Mouse (Mus musculus) hindbrain, embryonic 16.5 days (tissue): ENCODE results near the gene Smyd4. TPM values are rescaled to one million over a fixed set of nuclear protein-coding genes. Genes with fewer than 3 reads are reported as not detected.

Experiments used
- ATAC-seq: fragments of 200-750 bp; cut with Nextera tagmentation; 2 replicates; pipeline ENCODE4 v1.8.0; 2017; ENCODE audit warnings: moderate TSS enrichment, moderate library complexity
- H3K27ac ChIP-seq: fragments of 300-500 bp; sonication (generic); 2 replicates; pipeline ENCODE4 v1.5.1; 2014; ENCODE audit warnings: low read depth, mild to moderate bottlenecking, control low read depth, low read length, moderate library complexity
- H3K27me3 ChIP-seq: fragments of 300-500 bp; sonication (generic); replicated peaks from 2 replicates; pipeline ENCODE4 v1.6.1; 2014; ENCODE audit warnings: low read length; ENCODE audit not compliant: control insufficient read depth, insufficient read depth
- H3K36me3 ChIP-seq: fragments of 300-500 bp; sonication (generic); 2 replicates; pipeline ENCODE4 v1.6.1; 2014; ENCODE audit warnings: mild to moderate bottlenecking, low read length, moderate library complexity, mixed read lengths; ENCODE audit not compliant: control insufficient read depth, insufficient read depth
- H3K4me1 ChIP-seq: fragments of 300-500 bp; sonication (generic); 2 replicates; pipeline ENCODE4 v1.6.1; 2014; ENCODE audit warnings: low read depth, low read length; ENCODE audit not compliant: control insufficient read depth, insufficient read depth
- H3K4me2 ChIP-seq: fragments of 300-500 bp; sonication (generic); 2 replicates; pipeline ENCODE4 v1.6.1; 2014; ENCODE audit warnings: mild to moderate bottlenecking, low read length, control low read depth, moderate library complexity
- H3K4me3 ChIP-seq: fragments of 300-500 bp; sonication (generic); 2 replicates; pipeline ENCODE4 v1.5.1; 2014; ENCODE audit warnings: mild to moderate bottlenecking, low read length, control low read depth, moderate library complexity
- H3K9ac ChIP-seq: fragments of 300-500 bp; sonication (generic); 2 replicates; pipeline ENCODE4 v1.6.1; 2014; ENCODE audit warnings: low read depth, mild to moderate bottlenecking, control low read depth, low read length, moderate library complexity
- H3K9me3 ChIP-seq: fragments of 300-500 bp; sonication (generic); 2 replicates; pipeline ENCODE4 v1.6.1; 2014; ENCODE audit warnings: mild to moderate bottlenecking, low read length, moderate library complexity; ENCODE audit not compliant: control insufficient read depth
- WGBS: fragments of 180-500 bp; shearing (Covaris S2); extraction: QIAGEN DNeasy Blood & Tissue Kit; methylation state at CpG from one replicate; pipeline ENCODE4 v1.1.7; 2014; 5-methylcytosine and 5-hydroxymethylcytosine counted together
- polyA plus RNA-seq: library from polyadenylated mRNA; unstranded; fragments of >200 nt; fragmentation: Nextera tagmentation; extraction: Ambion mirVana; gene quantifications from 2 replicates; pipeline ENCODE4 v1.2.1, GENCODE M21; 2015

The Smyd4 gene
- polyA plus RNA-seq, 1 experiment from 2014 or later = 18.8 TPM

DNA sequence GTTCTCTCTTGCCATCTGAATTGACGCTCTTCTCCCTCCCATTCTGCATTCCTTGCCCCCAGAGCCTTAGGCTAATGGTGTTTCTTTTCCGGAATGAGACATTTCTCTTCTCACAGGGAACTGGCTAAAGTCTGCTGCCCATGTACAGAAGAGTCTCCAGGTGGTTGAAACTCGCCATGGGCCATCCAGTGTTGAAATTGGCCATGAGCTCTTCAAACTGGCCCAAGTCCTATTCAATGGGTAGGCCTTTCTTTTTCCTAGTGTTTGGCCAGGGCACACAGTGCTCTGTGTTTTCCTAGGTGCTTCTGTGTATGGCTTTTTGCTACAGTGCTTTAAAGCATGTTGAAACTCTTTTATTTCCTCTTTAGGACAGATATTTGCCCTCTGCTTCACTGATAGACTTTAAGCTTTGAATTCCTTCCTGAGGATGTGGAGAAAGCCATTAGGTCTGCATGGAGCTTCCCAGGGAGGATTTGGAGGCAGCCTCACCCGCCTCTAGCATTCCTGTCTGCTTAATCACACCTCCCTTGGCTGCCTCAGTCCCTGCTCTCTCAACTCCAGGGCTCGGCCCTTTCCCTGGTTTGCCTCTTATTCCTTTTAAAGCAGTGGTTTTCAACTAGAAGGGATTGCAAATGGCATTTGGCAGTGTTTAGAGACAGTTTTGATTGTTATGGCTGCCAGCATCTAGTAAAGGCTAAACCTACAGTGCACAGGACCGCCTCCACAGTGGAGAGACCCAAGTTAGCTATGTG, 55.2 kb downstream of the Smyd4 start:
- Histone ChIP-seq H3K4me2 (no peak overlapping the region), H3K27me3 (no peaks in the 10 kb centered on the region), H3K9me3 (no peaks in the 10 kb centered on the region), H3K4me3 (no peak overlapping the region), H3K4me1 (no peaks in the 10 kb centered on the region), H3K9ac (no peak overlapping the region), H3K27ac (no peak overlapping the region), H3K36me3 (no peaks in the 10 kb centered on the region)
- ATAC-seq = no peak
- WGBS = 80% methylated on average over 6 of the region's 6 CpGs

- H3K9me3 ChIP-seq = no peaks in the 10 kb centered on the region
- H3K36me3 ChIP-seq = no peaks in the 10 kb centered on the region
- no peaks in the 10 kb centered on the region for H3K27me3 ChIP-seq
- WGBS = 94% methylated on average over 6 of the region's 6 CpGs
- H3K4me3 ChIP-seq = no peak overlapping the region
- no peak overlapping the region for H3K9ac ChIP-seq
- no peak for ATAC-seq
- no peak overlapping the region for H3K4me2 ChIP-seq
- H3K4me1 ChIP-seq = no peaks in the 10 kb centered on the region
- no peak overlapping the region for H3K27ac ChIP-seq
Observed at GRCm38 (mm10) chr11:75404801-75405200, 56.6 kb downstream of the Smyd4 start.

DNA sequence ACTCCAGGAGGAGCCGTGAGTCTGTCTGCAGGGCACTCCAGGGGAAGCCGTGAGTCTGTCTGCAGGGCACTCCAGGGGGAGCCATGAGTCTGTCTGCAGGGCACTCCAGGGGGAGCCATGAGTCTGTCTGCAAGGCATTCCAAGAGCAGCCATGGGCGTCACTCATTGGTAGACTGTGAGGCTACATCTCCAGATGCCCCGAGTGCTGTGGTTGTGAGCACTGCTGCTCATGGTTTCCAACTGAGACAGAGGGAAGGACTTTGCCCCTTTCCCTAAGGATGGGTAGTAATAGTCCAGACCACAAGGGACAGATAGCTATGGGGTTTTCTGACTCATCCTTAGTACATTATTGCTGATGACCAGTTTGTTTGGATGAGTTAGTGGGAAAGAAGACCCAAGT, 57.9 kb downstream of the Smyd4 start:
- no peak overlapping the region for H3K4me3 ChIP-seq
- no peak overlapping the region for H3K4me2 ChIP-seq
- no peaks in the 10 kb centered on the region for H3K27me3 ChIP-seq
- 64% methylated on average over 4 of the region's 4 CpGs for WGBS
- H3K4me1 ChIP-seq = no peaks in the 10 kb centered on the region
- no peak overlapping the region for H3K9ac ChIP-seq
- no peak for ATAC-seq
- H3K9me3 ChIP-seq = no peaks in the 10 kb centered on the region
- H3K27ac ChIP-seq = no peak overlapping the region
- no peaks in the 10 kb centered on the region for H3K36me3 ChIP-seq

- Histone ChIP-seq H3K9ac (no peak overlapping the region), H3K36me3 (no peaks in the 10 kb centered on the region), H3K9me3 (no peaks in the 10 kb centered on the region), H3K27me3 (no peaks in the 10 kb centered on the region), H3K4me2 (no peak overlapping the region), H3K4me3 (no peak overlapping the region), H3K27ac (no peak overlapping the region), H3K4me1 (no peaks in the 10 kb centered on the region)
- ATAC-seq = no peak
- 45% methylated on average over 3 of the region's 3 CpGs for WGBS
Observed at GRCm38 (mm10) chr11:75406865-75407264, 58.6 kb downstream of the Smyd4 start.

DNA sequence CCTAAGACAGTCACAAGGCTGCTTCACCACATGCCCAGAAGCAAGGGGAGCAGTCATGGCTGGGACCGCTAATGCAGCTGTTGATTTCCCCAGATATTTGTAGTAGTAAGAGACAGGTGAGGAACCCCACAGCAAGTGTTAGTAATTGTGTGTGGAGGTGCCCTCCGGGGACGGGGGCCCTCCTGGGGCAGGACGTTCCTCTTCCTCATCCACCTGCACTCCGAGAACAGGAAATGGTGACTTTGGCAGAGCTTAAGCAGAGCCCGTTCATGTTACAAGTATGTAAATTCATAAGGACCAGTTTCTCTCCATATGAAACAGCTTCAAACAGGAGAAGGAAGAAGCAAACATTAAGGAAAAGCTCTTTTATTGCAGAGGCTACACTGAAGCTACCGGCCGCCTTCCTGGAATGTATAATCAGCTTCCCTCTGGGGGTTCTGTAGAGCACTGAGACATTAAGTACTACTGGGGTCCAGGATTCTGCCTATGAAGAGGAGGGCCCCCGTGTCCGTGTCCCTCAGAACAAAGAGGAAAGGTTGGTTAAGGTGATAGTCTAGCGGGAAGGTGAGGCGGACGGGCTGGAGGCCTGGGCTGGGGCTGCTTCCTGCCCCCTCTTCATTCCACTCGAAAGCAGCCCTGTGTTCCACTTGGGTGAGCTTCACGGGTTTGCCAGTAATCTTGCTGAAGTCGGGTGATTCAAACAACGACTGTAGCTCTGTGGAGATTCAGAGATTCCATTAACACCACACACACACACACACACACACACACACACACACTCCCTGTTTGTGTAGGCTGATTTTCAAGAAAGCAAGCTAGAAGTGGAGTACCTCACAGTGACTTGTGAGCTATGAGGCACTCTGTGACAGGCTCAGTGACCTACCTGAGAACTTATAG, 61.7 kb downstream of the Smyd4 start:
- Histone ChIP-seq H3K9me3 (no peaks in the 10 kb centered on the region), H3K4me1 (no peaks in the 10 kb centered on the region), H3K4me2 (no peak overlapping the region), H3K36me3 (no peaks in the 10 kb centered on the region), H3K9ac (no peak overlapping the region; the same call in 1 of the 2 replicates), H3K27ac (no peak overlapping the region), H3K27me3 (no peaks in the 10 kb centered on the region), H3K4me3 (no peak overlapping the region)
- ATAC-seq = no peak
- 75% methylated on average over 17 of the region's 17 CpGs for WGBS

DNA sequence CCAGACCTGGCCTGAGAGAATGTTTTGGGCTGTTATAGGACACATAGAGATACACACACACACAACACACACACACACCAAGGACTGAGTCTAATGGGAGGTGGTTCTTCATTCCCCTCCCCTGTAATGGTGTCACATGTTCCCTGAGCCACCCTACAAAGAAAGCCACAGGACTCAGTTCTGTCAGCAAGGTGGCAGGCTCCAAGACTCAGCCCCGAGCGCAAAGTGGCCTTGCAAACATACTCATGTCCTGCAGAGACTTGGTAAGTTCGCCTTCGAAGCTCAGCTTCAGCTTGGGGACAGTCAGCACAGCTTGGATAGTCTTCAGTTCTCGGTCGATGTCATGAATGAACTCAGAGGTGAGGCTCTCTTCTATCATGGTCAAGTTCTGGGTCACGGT, 62.4 kb downstream of the Smyd4 start:
- Histone ChIP-seq H3K27ac (no peak overlapping the region), H3K9ac (no peak overlapping the region), H3K4me2 (no peak overlapping the region), H3K4me1 (no peaks in the 10 kb centered on the region), H3K4me3 (no peak overlapping the region), H3K27me3 (no peaks in the 10 kb centered on the region), H3K9me3 (no peaks in the 10 kb centered on the region), H3K36me3 (no peaks in the 10 kb centered on the region)
- no peak for ATAC-seq
- 93% methylated on average over 7 of the region's 7 CpGs for WGBS

- Histone ChIP-seq H3K27me3 (no peaks in the 10 kb centered on the region), H3K4me3 (no peak overlapping the region), H3K9me3 (no peaks in the 10 kb centered on the region), H3K9ac (no peak overlapping the region), H3K4me2 (no peak overlapping the region), H3K27ac (no peak overlapping the region), H3K4me1 (no peaks in the 10 kb centered on the region), H3K36me3 (no peaks in the 10 kb centered on the region)
- ATAC-seq = no peak
- 48% methylated on average over 7 of the region's 7 CpGs for WGBS
Observed at GRCm38 (mm10) chr11:75415096-75415495, 66.9 kb downstream of the Smyd4 start.

DNA sequence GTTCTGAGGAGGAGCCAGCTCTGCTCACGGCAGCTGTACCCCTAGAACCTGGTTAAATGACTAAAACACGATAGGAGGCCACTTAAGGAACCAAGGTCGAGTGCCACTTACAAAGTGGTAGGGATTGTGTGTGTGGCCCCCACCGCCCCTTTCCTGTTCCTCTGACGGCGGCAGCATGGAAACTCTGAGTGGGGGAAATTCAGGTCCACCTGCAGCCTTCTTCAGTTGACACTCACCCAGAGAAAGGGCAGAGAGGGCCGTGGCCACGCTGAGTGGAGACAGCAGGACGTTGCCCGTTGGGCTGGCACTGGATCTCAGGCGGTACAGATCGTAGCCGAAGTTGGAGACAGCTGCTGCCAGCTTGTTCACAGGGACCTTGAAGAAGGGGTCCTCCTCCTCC, 67.8 kb downstream of the Smyd4 start:
- Histone ChIP-seq H3K36me3 (no peaks in the 10 kb centered on the region), H3K9me3 (no peaks in the 10 kb centered on the region), H3K9ac (no peak overlapping the region), H3K27ac (no peak overlapping the region), H3K27me3 (no peaks in the 10 kb centered on the region), H3K4me2 (no peak overlapping the region), H3K4me1 (no peaks in the 10 kb centered on the region), H3K4me3 (no peak overlapping the region)
- 85% methylated on average over 13 of the region's 13 CpGs for WGBS
- no peak for ATAC-seq

GRCm38 (mm10) chr11:75420037-75420436, 71.8 kb downstream of the Smyd4 start:
- H3K4me3 ChIP-seq = no peak overlapping the region
- H3K9me3 ChIP-seq = no peaks in the 10 kb centered on the region
- no peak overlapping the region for H3K4me2 ChIP-seq
- no peak overlapping the region for H3K9ac ChIP-seq
- 78% methylated on average over 7 of the region's 7 CpGs for WGBS
- H3K36me3 ChIP-seq = no peaks in the 10 kb centered on the region
- H3K4me1 ChIP-seq = no peaks in the 10 kb centered on the region
- no peaks in the 10 kb centered on the region for H3K27me3 ChIP-seq
- ATAC-seq = no peak
- no peak overlapping the region for H3K27ac ChIP-seq
